Mouse (Mus musculus): ENCODE data around the gene Trim65. TPM values are rescaled to one million over a fixed set of nuclear protein-coding genes. Genes with fewer than 3 reads are reported as not detected.
A peak's percentile ranks its signal among the peaks of the same experiment; 100 is the strongest.

The Trim65 gene
- polyA plus RNA-seq, 1 experiment from 2014 or later: 10.1 TPM

DNA sequence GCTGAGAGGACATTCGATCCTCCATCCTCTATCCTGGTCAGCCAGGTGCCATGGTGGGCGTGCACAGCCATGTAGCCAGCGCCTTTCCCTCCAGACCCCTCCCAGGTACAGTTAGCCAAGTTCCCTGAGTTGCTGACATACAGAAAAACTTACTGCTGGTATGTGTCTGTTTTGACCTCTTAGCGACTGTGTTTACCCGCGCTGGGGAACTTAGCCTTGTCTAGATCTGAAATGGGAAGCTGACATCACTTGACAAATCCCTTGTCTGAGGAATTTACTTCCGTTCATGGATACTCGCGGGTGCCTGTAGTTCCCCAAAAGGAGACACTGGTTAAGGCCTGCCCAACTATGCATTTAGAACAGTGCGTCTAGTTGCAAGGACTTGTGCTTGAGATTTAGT lies 20.4 kb downstream of the Trim65 start:
- POLR2A ChIA-PET: interaction anchor here (1.0 to 1.9 kb wide), 4 partner anchors 9 to 77 kb away, joined by 3 to 5 read pairs (median 4); no protein-coding TSS in a partner anchor
- peak; percentile 3 for ATAC-seq
- CTCF ChIA-PET: interaction anchor here (1.0 to 2.9 kb wide), 2 partner anchors 11 to 16 kb away, joined by 4 to 18 read pairs; partner anchors contain the start of gene Trim47
- in situ Hi-C loops (cut with MboI; ENCODE audit: low pct_unique_long_range_greater_than_20kb): no loop called here
- no peak for TF ChIP-seq CTCF (IDR thresholded peaks at IDR 0.05)
- no peak for DNase-seq (ENCODE audit: low read depth, low spot score)
- H3K27me3 ChIP-seq: no peaks in the 10 kb centered on the region

DNA sequence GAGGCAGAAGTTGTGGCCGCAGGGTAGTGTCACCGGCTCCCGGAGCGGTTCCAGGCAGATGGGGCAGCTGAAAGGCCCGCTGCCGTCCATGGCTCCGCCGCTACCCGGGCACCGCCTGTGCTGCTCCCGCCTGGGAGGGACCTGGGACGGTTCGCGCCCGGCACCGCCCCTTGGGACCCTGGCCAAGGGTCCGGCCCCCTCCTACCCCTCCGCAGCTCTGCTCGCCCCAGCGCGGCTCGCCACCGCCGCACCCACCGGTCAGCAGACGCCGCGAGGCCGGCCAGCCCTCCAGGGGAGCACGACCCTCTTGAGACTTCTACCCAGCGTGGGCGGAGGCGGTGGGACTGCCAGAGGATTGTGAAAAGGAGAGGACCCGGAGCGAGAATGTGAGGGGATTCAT lies 20.8 kb downstream of the Trim65 start:
- POLR2A ChIA-PET: interaction anchor here (1.0 to 2.3 kb wide), 5 partner anchors 10 to 88 kb away, joined by 3 to 12 read pairs (median 5); no protein-coding TSS in a partner anchor
- in situ Hi-C loops (cut with MboI; ENCODE audit: low pct_unique_long_range_greater_than_20kb): no loop called here
- no peak for DNase-seq (ENCODE audit: low read depth, low spot score)
- CTCF ChIA-PET: interaction anchor here (1.0 to 2.9 kb wide), 3 partner anchors 11 to 19 kb away, joined by 4 to 18 read pairs (median 4); partner anchors contain the start of gene Trim47
- ATAC-seq: peak; percentile 55
- H3K27me3 ChIP-seq: no peaks in the 10 kb centered on the region
- TF ChIP-seq CTCF (IDR thresholded peaks at IDR 0.05): no peak

DNA sequence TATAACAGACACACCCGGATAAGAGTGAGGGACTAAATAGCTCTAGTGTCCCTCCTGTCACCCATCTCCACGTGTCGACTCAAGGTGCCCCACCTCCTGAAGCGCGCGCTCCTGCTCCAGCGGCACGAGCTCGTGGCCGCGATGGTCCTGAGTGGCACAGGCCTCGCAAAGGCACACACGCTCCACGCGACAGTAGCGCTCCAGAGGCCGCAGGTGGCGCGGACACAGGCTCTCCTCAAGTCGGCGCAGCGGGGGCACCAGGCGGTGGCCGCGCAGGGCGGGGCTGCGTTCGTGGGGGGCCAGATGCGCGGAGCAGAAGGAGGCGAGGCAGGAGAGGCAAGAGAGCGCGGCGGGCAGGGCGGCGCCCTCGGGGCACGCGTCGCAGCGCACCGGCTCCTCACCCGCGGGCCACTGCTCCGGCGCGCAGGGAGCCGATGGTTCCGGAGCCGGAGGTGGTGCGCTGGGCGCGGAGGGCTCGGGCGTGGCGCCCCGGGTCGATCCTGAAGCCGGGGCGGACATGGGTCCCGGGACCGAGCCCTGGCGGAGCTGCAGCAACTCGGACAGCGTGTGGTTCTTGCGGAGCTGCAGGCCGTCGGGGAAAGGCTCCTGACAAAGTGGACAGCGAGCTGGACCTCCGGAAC lies 21.4 kb downstream of the Trim65 start:
- DNase-seq (ENCODE audit: low read depth, low spot score): no peak
- ChIA-PET POLR2A (interaction anchor here (0.6 to 2.3 kb wide), 6 partner anchors 10 to 87 kb away, joined by 3 to 12 read pairs (median 4); no protein-coding TSS in a partner anchor), CTCF (interaction anchor here (1.0 to 2.9 kb wide), 4 partner anchors 12 to 22 kb away, joined by 3 to 18 read pairs (median 4); partner anchors contain the start of gene Wbp2)
- H3K27me3 ChIP-seq: no peaks in the 10 kb centered on the region
- in situ Hi-C loops (cut with MboI; ENCODE audit: low pct_unique_long_range_greater_than_20kb): no loop called here
- no peak for TF ChIP-seq CTCF (IDR thresholded peaks at IDR 0.05)
- ATAC-seq: peak; percentile 24

DNA sequence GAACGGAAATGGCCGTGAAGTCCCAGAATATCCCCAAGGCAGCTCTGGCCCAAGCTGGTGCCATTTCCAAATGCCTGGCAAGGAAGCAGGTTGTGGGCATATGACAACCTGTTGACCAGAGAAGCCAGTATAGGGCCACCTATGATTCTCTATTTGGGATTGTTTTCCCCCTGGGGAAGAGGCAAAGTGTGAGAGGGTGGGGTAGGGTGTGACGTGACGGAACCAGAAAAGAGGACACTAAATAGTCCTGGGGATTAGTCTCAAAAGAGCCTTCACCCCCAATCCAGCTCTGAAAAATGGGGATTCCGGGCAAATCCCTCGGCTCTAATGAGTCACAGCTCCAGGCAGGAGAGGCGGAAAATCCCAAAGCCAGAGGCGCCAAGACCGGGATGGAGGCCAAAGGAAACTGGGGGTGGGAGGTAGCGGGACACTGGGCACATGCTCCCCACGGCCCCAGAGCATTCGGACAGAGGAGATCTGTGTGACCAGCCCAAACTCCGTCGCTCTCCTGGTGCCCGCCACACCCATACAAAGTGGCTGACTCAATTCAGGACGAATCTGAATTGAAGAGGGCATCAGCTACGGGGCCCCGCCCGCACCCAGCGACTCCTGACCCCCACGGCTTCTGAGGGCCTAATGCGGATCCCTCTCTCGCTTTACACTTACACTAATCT lies 22.3 kb downstream of the Trim65 start:
- TF ChIP-seq CTCF (IDR thresholded peaks at IDR 0.05): no peak
- H3K27me3 ChIP-seq: no peaks in the 10 kb centered on the region
- in situ Hi-C loops (cut with MboI; ENCODE audit: low pct_unique_long_range_greater_than_20kb): no loop called here
- no peak for ATAC-seq
- no peak for DNase-seq (ENCODE audit: low read depth, low spot score)
- ChIA-PET POLR2A (interaction anchor here (0.6 to 2.4 kb wide), 7 partner anchors 9 to 86 kb away, joined by 3 to 13 read pairs (median 5); no protein-coding TSS in a partner anchor), CTCF (interaction anchor here (1.1 to 1.3 kb wide), 2 partner anchors 18 to 21 kb away, joined by 3 read pairs; partner anchors contain the start of gene Wbp2)

DNA sequence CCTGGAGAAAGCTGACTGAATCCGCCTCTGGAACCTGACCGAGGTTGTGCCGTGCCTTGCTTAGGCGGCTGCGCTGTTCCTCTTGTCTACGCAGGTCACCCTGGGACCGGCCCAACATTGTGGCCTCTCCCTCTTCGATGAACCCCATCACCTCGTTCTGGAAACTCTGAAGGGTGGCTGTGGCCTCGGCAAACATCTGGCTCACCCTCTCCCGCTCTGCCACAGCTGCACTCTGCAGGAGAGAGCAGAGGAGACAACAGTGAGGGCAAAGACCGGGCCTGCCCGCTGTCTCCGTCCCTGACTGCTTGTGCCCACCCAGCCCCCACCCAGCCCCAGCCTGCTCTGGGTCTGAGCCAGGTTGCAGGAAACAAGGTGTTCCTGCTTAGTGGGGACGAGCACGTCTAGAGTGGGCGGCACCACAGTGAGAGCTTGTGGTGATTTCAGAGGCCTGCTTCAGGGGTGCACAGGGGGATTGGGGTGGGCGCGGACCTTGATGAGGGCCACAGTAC lies 23.1 kb downstream of the Trim65 start:
- TF ChIP-seq CTCF (IDR thresholded peaks at IDR 0.05): no peak
- H3K27me3 ChIP-seq: no peaks in the 10 kb centered on the region
- in situ Hi-C loops (cut with MboI; ENCODE audit: low pct_unique_long_range_greater_than_20kb): no loop called here
- ChIA-PET POLR2A (interaction anchor here (1.0 to 2.4 kb wide), 4 partner anchors 8 to 21 kb away, joined by 3 to 13 read pairs (median 8); no protein-coding TSS in a partner anchor), CTCF (interaction anchor here (1.0 to 2.0 kb wide), 3 partner anchors 10 to 19 kb away, joined by 3 to 8 read pairs (median 4); no protein-coding TSS in a partner anchor)
- no peak for ATAC-seq
- DNase-seq (ENCODE audit: low read depth, low spot score): no peak

DNA sequence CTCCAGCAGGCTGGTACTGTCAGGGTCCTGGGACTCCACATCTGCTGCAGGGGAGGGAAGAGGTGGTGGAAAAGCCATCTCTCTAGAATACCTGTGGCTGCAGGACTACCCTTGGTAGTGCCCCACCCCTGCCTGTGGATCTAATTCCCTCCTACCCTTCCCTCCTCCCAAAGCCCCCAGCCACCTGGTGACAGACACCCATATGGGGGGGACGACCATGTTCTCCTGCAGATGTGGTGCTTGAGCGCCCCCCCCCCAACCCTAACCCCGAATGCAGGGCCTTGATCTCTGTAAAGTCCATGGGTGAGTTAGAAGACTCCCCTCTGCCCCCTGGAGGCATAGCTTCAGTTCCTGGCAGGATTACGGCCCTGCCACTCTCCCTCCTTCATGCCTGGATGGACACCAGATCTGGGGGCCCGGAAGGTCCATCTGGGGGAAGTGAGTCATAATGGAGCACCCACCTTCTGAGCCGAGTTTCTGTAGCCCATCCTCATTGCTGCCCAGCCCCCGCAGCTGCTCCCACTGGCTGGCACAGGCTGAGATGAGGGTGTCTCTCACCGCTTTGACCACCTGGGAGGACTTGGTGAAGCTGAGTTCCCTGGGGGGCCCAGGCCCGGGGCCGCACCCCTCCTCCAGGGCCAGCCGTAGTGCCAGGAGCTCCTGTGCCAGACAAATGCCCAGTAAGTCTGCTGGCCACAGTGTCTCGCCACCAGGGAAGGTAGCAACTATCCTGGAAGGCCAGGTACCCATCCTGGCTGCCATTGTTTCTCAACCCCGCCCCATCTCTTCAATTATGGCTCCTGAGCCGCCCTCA lies 23.8 kb downstream of the Trim65 start:
- in situ Hi-C loops (cut with MboI; ENCODE audit: low pct_unique_long_range_greater_than_20kb): no loop called here
- DNase-seq (ENCODE audit: low read depth, low spot score) (no peak), ATAC-seq (no peak)
- POLR2A ChIA-PET: interaction anchor here (0.6 to 2.4 kb wide), 3 partner anchors 9 to 145 kb away, joined by 3 to 13 read pairs (median 4); no protein-coding TSS in a partner anchor
- H3K27me3 ChIP-seq: no peaks in the 10 kb centered on the region
- TF ChIP-seq CTCF (IDR thresholded peaks at IDR 0.05): no peak
- CTCF ChIA-PET: interaction anchor here (1.0 to 2.0 kb wide), 3 partner anchors 9 to 18 kb away, joined by 3 to 8 read pairs (median 4); no protein-coding TSS in a partner anchor

DNA sequence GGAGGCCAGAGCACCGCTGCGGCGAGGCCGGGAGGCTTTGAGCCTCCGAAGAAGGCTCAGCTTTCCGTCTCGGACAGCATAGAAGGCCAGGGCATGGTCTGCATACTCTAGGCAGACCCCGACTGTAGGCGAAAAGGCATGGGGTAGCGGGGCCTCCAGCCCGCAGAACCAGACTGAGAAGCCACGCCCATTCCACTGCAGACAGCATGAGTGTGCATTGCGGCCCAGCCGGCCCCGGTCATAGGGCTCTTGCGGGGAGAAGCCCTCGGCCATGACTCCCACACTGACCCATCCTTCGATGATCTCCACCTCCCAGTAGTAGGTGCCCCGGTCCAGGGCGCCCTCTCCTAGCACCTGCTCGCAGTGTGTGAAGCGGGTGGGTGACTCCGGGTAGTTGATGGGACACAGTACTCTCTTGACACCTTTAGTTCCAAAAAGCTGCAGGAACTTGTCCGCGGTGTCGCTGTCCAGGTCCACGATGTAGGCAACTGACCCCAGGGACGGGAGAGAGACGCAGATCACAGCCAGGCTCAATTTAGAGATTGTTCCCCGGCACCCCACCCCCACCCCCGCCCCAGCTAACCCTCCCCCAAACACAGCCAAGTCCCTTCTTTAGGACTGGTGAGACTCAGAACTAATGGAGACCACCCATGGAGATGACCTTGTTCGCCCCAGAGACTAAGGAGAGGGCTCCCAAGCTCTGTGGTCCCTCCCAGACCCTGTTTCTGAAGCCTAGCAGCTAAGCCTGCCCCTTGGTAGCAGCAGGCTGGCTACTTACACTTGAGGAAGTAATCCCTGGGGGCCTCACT lies 24.6 kb downstream of the Trim65 start:
- ATAC-seq (no peak), DNase-seq (ENCODE audit: low read depth, low spot score) (no peak)
- H3K27me3 ChIP-seq: no peaks in the 10 kb centered on the region
- CTCF ChIA-PET: interaction anchor here (1.5 to 2.0 kb wide), 2 partner anchors 8 to 15 kb away, joined by 4 to 8 read pairs; no protein-coding TSS in a partner anchor
- no peak for TF ChIP-seq CTCF (IDR thresholded peaks at IDR 0.05)
- in situ Hi-C loops (cut with MboI; ENCODE audit: low pct_unique_long_range_greater_than_20kb): no loop called here
- POLR2A ChIA-PET: interaction anchor here (2.4 kb wide), 1 partner anchor 8 kb away, joined by 13 read pairs; no protein-coding TSS in a partner anchor

DNA sequence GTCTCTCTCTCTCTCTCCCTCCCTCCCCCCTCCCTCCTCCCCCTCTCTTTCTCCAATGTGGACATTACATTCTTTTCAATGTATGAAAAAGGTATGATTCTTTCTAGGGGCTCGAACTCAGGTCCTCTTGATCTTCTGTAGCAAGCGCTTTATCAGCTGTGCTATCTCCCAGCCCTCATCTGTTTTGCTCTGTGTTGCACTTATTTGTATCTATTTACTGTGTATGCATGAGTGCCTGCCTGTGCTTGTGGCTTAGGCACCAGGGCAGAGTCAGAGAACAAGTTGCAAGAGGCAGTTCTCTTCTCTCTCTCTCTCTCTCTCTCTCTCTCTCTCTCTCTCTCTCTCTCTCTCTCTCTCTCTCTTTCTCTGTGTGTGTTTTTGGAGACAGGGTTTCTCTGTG lies 25.9 kb downstream of the Trim65 start:
- no peak for ATAC-seq
- DNase-seq (ENCODE audit: low read depth, low spot score): no peak
- TF ChIP-seq CTCF (IDR thresholded peaks at IDR 0.05): no peak
- ChIA-PET CTCF (interaction anchor here (1.0 to 1.5 kb wide), 2 partner anchors 13 to 14 kb away, joined by 3 to 4 read pairs; no protein-coding TSS in a partner anchor), POLR2A (interaction anchor here (0.5 to 1.4 kb wide), 4 partner anchors 17 to 120 kb away, joined by 3 to 6 read pairs (median 4); no protein-coding TSS in a partner anchor)
- in situ Hi-C loops (cut with MboI; ENCODE audit: low pct_unique_long_range_greater_than_20kb): no loop called here
- H3K27me3 ChIP-seq: no peaks in the 10 kb centered on the region
